Comparison of ENCODE assay signal across 8 mouse cellular contexts in genomic region chr19:6061021-6061533, GRCm38 (mm10). TPM values are rescaled to one million over a fixed set of nuclear protein-coding genes. Genes with fewer than 3 reads are reported as not detected.
DNase-seq lines count a peak whose midpoint lies in the region; ATAC-seq lines count a peak whose summit lies in the region.

Gene Znhit2, plus strand, starts transcription at chr19:6061192.

- peak within 1 kb of the TSS; percentile 87 for H3K27ac ChIP-seq in hindbrain, embryonic 16.5 days (ENCODE audit: low read depth, low read length)
- H3K27ac ChIP-seq in macrophage: peak within 1 kb of the TSS; percentile 58

- H3K79me2 ChIP-seq in macrophage (ENCODE audit: inconsistent target): peaks cover 51% of the 10 kb centered on the region

- WGBS in hindbrain, embryonic 16.5 days: under 1% methylated on average over 54 of the region's 58 CpGs
- under 1% methylated on average over 57 of the region's 58 CpGs for WGBS in macrophage (ENCODE audit: missing documents)

- no peaks in the 10 kb centered on the region for H3K36me3 ChIP-seq in hindbrain, embryonic 16.5 days (ENCODE audit: control insufficient read depth, insufficient read depth, low read length)
- no peaks in the 10 kb centered on the region for H3K36me3 ChIP-seq in macrophage (ENCODE audit: inconsistent target)

- peak; percentile 75 for DNase-seq in WW6 (ENCODE audit: low read depth, low spot score)
- DNase-seq in cerebellum, postnatal 36 days: peak; percentile 89 to 92
- DNase-seq in gastrocnemius, adult 18-20 months (ENCODE audit: low spot score): peak; percentile 96
- DNase-seq in left cerebral cortex, adult 18-20 months (ENCODE audit: low spot score in 2 of 2): peak; percentile 94 to 95
- peak; percentile 96 to 97 for DNase-seq in right cerebral cortex, postnatal 10 days (ENCODE audit: low spot score in 2 of 2)
- peak; percentile 84 for DNase-seq in urinary bladder, postnatal 25 days (ENCODE audit: low spot score)

- H3K4me3 ChIP-seq in hindbrain, embryonic 16.5 days (ENCODE audit: low read length): peak within 1 kb of the TSS; percentile 71
- H3K4me3 ChIP-seq in macrophage (ENCODE audit: inconsistent target): peak within 1 kb of the TSS; percentile 62

- no peaks in the 10 kb centered on the region for H3K27me3 ChIP-seq in hindbrain, embryonic 16.5 days (replicated peaks; ENCODE audit: control insufficient read depth, insufficient read depth, low read length)

- peak within 1 kb of the TSS; percentile 87 for H3K9ac ChIP-seq in hindbrain, embryonic 16.5 days (ENCODE audit: low read depth, low read length)

- H3K9me3 ChIP-seq in hindbrain, embryonic 16.5 days (ENCODE audit: control insufficient read depth, low read length): no peaks in the 10 kb centered on the region

- peak within 1 kb of the TSS; percentile 100 for H3K4me2 ChIP-seq in hindbrain, embryonic 16.5 days (ENCODE audit: low read length)

- H3K4me1 ChIP-seq in hindbrain, embryonic 16.5 days (ENCODE audit: control insufficient read depth, insufficient read depth, low read depth, low read length): peaks cover 44% of the 10 kb centered on the region

- ATAC-seq in hindbrain, embryonic 16.5 days: peak; percentile 73

RNA-seq across cellular contexts. Expression of gene Znhit2, which starts in this region (rescaled TPM):
- 10 to 100 TPM in 1 of 2 experiments, 1 to 10 TPM in 1; 9.5 to 10.2 TPM for total RNA-seq in gastrocnemius, adult 18-20 months (2021)
- polyA plus RNA-seq in hindbrain, embryonic 16.5 days (2015; fragmentation: Nextera tagmentation; extraction: Ambion mirVana): 31.5 and 35.2 TPM in 2 replicates
- total RNA-seq in left cerebral cortex, adult 18-20 months (2021): 10 to 100 TPM; 32.2 to 35.0 TPM
- total RNA-seq in macrophage (2018; cell fraction: chromatin; rRNA removed): 1 to 10 TPM in 22 of 26 experiments, under 1 TPM in 1, not detected in 3; 0.69 to 6.6 (median 3.3) TPM
- total RNA-seq in macrophage (2018; cell fraction: cytosol; rRNA removed): 10 to 100 TPM in 24 of 26 experiments, 1 to 10 TPM in 2; 8.6 to 30.9 (median 20.0) TPM
- total RNA-seq in macrophage (2018; cell fraction: nucleus; rRNA removed): 10 to 100 TPM in 10 of 26 experiments, 1 to 10 TPM in 16; 2.7 to 20.2 (median 8.0) TPM
- 4.0 to 21.8 TPM (median 18.1 TPM) in 3 replicates for polyA plus RNA-seq in macrophage (2018)

Comparison
In these comparisons a context has a peak if more than half of its experiments do, and no peak if none do; other contexts are left out.
1. Peak in every context shown above with its lines: DNase-seq, ATAC-seq, H3K4me3 ChIP-seq and H3K27ac ChIP-seq.